Mouse (Mus musculus) right cerebral cortex, postnatal 4 days (tissue): ENCODE results near the gene 1700049E17Rik2.
"Not testable (repeated sequence)": the region's sequence is repeated elsewhere in the genome, so short reads cannot be mapped to it uniquely, and the experiment has no call there.

Experiments used
- DNase-seq: peaks from one replicate; pipeline ENCODE4 v3.0.0-alpha.2; 2022

Gene 1700049E17Rik2

GRCm38 (mm10) chr14:41572911-41573310 lies at the start of gene 1700049E17Rik2:
TSS of gene 1700049E17Rik2 (plus strand) at chr14:41573211.
- not testable (repeated sequence) for DNase-seq

- DNase-seq = not testable (repeated sequence)
These were observed 48.3 kb upstream of the 1700049E17Rik2 start for GRCm38 (mm10) chr14:41524695-41525094.

GRCm38 (mm10) chr14:41555483-41555882 lies 17.5 kb upstream of the 1700049E17Rik2 start, which contains the start of gene Gm7970:
TSS of gene Gm7970 (minus strand) at chr14:41555583.
- DNase-seq = not testable (repeated sequence)

GRCm38 (mm10) chr14:41586346-41586745 lies 13.3 kb downstream of the 1700049E17Rik2 start:
- DNase-seq = not testable (repeated sequence)

- not testable (repeated sequence) for DNase-seq
These were observed 27.9 kb downstream of the 1700049E17Rik2 start for GRCm38 (mm10) chr14:41600935-41601334.

- not testable (repeated sequence) for DNase-seq
These were observed 37.7 kb downstream of the 1700049E17Rik2 start for GRCm38 (mm10) chr14:41610690-41611089.

- not testable (repeated sequence) for DNase-seq
These were observed 49.5 kb downstream of the 1700049E17Rik2 start for GRCm38 (mm10) chr14:41622535-41622934.

- not testable (repeated sequence) for DNase-seq
These were observed 51.5 kb downstream of the 1700049E17Rik2 start, which contains the start of gene Gm3072 for GRCm38 (mm10) chr14:41624512-41624911. TSS of gene Gm3072 (minus strand) at chr14:41624612.

- not testable (repeated sequence) for DNase-seq
These were observed 57.1 kb downstream of the 1700049E17Rik2 start for GRCm38 (mm10) chr14:41630144-41630543.
